Mouse (Mus musculus) brown adipose tissue, adult 24 weeks (tissue): ENCODE measurements around the gene Olfr320. TPM values are rescaled to one million over a fixed set of nuclear protein-coding genes. Genes with fewer than 3 reads are reported as not detected.
"Not testable (repeated sequence)": the region's sequence is repeated elsewhere in the genome, so short reads cannot be mapped to it uniquely, and the experiment has no call there.

Experiments used
- H3K27ac ChIP-seq: fragments of 200-500 bp; replicated peaks from 2 replicates; pipeline ENCODE4 v1.5.1; 2012; ENCODE audit warnings: low read depth, mild to moderate bottlenecking, low read length
- H3K4me1 ChIP-seq: fragments of 200-500 bp; 2 replicates; pipeline ENCODE4 v1.6.1; 2012; ENCODE audit warnings: low read length, mixed read lengths; ENCODE audit not compliant: control insufficient read depth, insufficient read depth, insufficient read length
- H3K4me3 ChIP-seq: fragments of 200-500 bp; 2 replicates; pipeline ENCODE4 v1.5.1; 2012; ENCODE audit warnings: low read depth, mild to moderate bottlenecking, low read length, moderate library complexity; ENCODE audit not compliant: insufficient read depth
- polyA plus RNA-seq: library from polyadenylated mRNA; stranded (reverse); fragments of >200 nt; gene quantifications from 2 replicates; pipeline ENCODE4 v1.2.4, GENCODE M21; 2012; ENCODE audit not compliant: missing spikeins, insufficient read depth, insufficient read length

Olfr320 gene
- polyA plus RNA-seq, 1 experiment: not detected

GRCm38 (mm10) chr11:58719701-58720100 is 38.8 kb downstream of the Olfr320 start:
- Histone ChIP-seq H3K4me1 (no peaks in the 10 kb centered on the region), H3K4me3 (no peak overlapping the region), H3K27ac (no peak overlapping the region)

GRCm38 (mm10) chr11:58723914-58724313 is 43.0 kb downstream of the Olfr320 start, which contains the start of gene Olfr318:
Gene Olfr318, minus strand, starts transcription at chr11:58724014.
- no peak within 1 kb of the TSS for H3K4me3 ChIP-seq
- no peaks in the 10 kb centered on the region for H3K4me1 ChIP-seq
- H3K27ac ChIP-seq: no peak within 1 kb of the TSS

- not testable (repeated sequence) for H3K27ac ChIP-seq, H3K4me3 ChIP-seq, H3K4me1 ChIP-seq
These were observed 47.2 kb downstream of the Olfr320 start for GRCm38 (mm10) chr11:58727896-58728650.

- no peaks in the 10 kb centered on the region for H3K4me1 ChIP-seq
- H3K27ac ChIP-seq: no peak overlapping the region
- no peak overlapping the region for H3K4me3 ChIP-seq
These were observed 52.5 kb downstream of the Olfr320 start for GRCm38 (mm10) chr11:58733372-58733771.

Other genes with a start within 250 kb of the Olfr320 start
- not detected in 2 replicates for gene Gm12253, start 248.5 kb upstream of the Olfr320 start, polyA plus RNA-seq
- gene Lypd9, start 228.2 kb upstream of the Olfr320 start, polyA plus RNA-seq: not detected in 2 replicates
- gene Olfr30, start 218.8 kb upstream of the Olfr320 start, polyA plus RNA-seq: not detected in 2 replicates
- not detected in 2 replicates for gene Olfr332, start 188.5 kb upstream of the Olfr320 start, polyA plus RNA-seq
- not detected in 2 replicates for gene Olfr331, start 178.5 kb upstream of the Olfr320 start, polyA plus RNA-seq
- not detected in 2 replicates for gene Olfr330, start 146.3 kb upstream of the Olfr320 start, polyA plus RNA-seq
- gene Olfr329-ps, start 134.7 kb upstream of the Olfr320 start, polyA plus RNA-seq: not detected in 2 replicates
- gene Olfr328, start 125.5 kb upstream of the Olfr320 start, polyA plus RNA-seq: not detected in 2 replicates
- not detected in 2 replicates for gene Olfr224, start 110.5 kb upstream of the Olfr320 start, polyA plus RNA-seq
- gene Olfr325, start 103.4 kb upstream of the Olfr320 start, polyA plus RNA-seq: not detected in 2 replicates
- gene Olfr324, start 86.0 kb upstream of the Olfr320 start, polyA plus RNA-seq: not detected in 2 replicates
- gene 2210407C18Rik, start 65.0 kb upstream of the Olfr320 start, polyA plus RNA-seq: not detected in 2 replicates
- gene Olfr323, start 50.6 kb upstream of the Olfr320 start, polyA plus RNA-seq: not detected in 2 replicates
- gene Trim58, start 40.6 kb upstream of the Olfr320 start, polyA plus RNA-seq: not detected in 2 replicates
- gene Olfr322, start 22.3 kb upstream of the Olfr320 start, polyA plus RNA-seq: not detected in 2 replicates
- not detected in 2 replicates for gene Olfr319, start 18.1 kb downstream of the Olfr320 start, polyA plus RNA-seq
- not detected in 2 replicates for gene Olfr318, start 42.9 kb downstream of the Olfr320 start, polyA plus RNA-seq
- gene Olfr317, start 58.1 kb downstream of the Olfr320 start, polyA plus RNA-seq: not detected in 2 replicates
- not detected in 2 replicates for gene Olfr316, start 71.6 kb downstream of the Olfr320 start, polyA plus RNA-seq
- not detected in 2 replicates for gene Olfr315, start 92.1 kb downstream of the Olfr320 start, polyA plus RNA-seq
- not detected in 2 replicates for gene Olfr314, start 101.9 kb downstream of the Olfr320 start, polyA plus RNA-seq
- not detected in 2 replicates for gene Fam183b, start 120.9 kb downstream of the Olfr320 start, polyA plus RNA-seq
- gene Olfr313, start 133.9 kb downstream of the Olfr320 start, polyA plus RNA-seq: not detected in 2 replicates
- gene Olfr312, start 148.1 kb downstream of the Olfr320 start, polyA plus RNA-seq: not detected in 2 replicates
- gene Olfr311, start 158.2 kb downstream of the Olfr320 start, polyA plus RNA-seq: not detected in 2 replicates
- 0.44 and 0.96 TPM in 2 replicates for gene Gm12258, start 166.1 kb downstream of the Olfr320 start, polyA plus RNA-seq
- gene 2810021J22Rik, start 186.1 kb downstream of the Olfr320 start, polyA plus RNA-seq: 2.5 and 4.8 TPM in 2 replicates
- gene Zfp39, start 223.1 kb downstream of the Olfr320 start, polyA plus RNA-seq: 1.8 and 2.0 TPM in 2 replicates
- not detected in 2 replicates for gene Btnl10, start 236.8 kb downstream of the Olfr320 start, polyA plus RNA-seq